Mouse (Mus musculus) naive thymus-derived CD4-positive, alpha-beta T cell, adult 2 months (primary cell): ENCODE measurements around the gene Rps17.
A peak's percentile ranks its signal among the peaks of the same experiment; 100 is the strongest.

Experiments used
- DNase-seq: peaks from one replicate; pipeline ENCODE4 v3.0.0-alpha.2; 2011; ENCODE audit warnings: low read depth

Gene Rps17

DNA sequence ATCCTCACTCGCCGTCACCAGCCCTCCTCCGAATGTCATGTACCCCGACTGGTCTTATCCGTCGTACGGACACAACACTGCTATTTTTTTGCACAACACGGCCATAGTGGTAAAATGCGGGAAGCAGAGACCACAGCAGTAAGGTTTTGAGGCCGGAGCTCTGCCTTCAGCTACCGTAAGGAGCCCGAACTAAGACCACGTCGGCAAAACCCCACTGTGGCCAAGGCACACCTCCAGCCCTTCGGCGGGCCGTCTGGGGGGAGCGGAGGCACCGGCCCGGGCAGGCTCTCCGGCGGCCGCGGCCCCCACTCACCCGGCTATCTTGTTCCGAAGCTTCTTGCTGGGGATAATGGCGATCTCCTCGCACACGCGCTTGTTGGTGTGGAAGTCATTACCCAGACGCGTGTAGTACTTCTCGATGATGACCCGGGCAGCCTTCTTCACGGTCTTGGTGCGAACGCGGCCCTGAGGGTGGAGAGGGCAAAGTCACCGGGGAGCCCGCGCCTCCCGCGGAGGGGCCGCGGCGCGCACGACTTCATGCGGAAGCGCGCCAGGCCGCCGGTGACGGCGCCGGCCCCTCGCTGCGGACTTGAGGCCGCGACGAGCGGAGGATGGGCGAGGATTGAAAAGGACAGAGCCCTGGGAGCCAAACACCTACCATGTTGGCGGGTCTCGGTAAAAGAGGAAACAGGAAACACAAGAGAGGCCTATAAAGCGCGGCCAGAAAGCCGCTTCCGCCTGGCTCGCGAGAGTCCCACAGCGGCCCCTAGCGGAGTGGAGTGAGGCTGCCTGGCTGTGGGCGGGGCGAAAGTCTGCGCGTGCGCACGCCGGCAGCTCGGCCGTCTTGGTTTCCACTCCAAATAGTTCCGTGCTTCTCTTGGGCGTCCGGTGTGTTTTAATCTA lies at the start of gene Rps17:
Rps17 (minus strand) TSS at position 711 of the 903 bp plus-strand sequence.
- DNase-seq = peak; percentile 99

DNA sequence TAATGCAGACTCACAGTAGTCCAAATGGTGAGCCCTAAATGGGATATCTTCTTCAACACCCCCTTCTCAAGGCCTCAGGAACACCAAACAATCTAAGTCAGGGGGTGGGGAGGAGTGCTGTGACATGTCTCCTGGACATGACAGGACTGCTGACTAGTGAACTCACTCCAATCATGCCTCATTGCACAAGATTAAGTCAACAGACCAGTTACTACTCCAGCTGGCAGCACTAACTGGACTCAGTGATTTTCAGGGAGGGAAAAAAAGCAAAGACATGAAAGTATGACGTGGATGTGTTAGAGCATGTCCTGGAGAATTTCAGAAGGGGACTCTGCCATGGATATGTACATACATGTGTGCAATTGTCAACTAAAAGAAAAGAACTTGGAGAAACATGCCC lies 34.3 kb upstream of the Rps17 start:
- DNase-seq = no peak

DNA sequence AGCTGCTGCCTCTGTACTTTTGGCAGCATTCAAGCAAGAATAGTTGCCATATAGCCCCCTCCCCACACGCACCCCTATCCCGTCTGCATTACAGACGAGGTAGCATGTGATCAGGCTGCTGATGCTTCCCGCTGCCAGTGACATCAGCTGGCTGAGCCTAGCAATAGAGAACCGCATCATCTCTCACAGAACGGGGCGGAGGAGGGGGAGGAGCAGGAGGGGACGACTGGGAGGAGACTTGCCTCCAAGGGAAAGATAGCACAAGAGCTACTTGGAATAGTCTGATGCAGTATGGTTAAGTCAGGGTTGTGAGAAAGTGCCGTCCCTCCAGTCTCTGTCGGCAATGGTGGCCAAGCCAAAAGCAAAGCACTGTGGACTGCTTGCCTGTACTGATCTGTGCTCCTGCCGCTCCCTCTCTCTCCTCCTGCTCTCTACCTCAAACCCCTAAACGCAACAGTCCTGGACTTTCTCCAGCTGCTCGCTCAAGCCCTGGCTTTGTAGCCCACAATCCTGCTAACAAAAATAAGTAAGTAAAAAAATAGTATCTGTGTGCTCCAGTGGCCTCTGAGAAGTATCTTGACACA lies 27.4 kb upstream of the Rps17 start:
- no peak for DNase-seq

DNA sequence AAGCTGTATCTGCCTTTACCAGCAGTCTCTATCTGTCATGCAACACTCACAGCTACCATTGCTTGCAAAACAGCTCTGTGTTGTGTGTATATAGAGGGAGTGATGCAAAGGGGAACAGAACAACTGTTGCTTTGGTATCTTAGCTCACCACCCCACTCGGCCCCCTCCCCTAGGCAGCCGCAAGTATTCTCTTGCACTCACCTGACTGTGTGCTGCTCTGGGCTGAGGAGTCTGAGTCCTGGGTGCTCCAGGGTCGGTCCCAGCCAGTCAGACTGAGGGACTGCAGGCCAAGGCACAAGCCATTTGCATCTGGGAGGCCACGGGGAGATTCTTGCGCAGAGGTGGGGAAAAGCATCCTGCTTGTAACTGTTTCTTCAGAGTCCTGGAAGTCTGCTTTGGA lies 26.8 kb upstream of the Rps17 start:
- no peak for DNase-seq

DNA sequence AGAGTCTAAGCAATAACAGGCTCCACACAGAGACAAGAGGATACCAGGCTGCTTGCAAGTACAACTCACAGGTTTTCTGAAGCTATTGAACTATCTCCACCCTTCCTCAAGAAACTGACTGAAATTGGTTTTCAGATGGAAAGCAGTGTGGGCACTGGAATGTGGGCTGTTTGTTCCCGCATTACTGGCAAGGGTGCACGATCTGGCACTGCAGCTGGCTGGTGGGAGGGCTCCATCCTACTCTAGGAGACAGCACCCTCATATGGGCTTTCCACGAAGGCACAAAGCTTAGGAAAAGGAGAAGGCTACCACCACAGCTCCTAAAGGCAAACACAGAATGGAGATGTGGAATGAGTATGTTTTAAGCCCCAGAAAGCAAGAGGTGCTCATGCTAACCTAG lies 24.7 kb upstream of the Rps17 start:
- no peak for DNase-seq

DNA sequence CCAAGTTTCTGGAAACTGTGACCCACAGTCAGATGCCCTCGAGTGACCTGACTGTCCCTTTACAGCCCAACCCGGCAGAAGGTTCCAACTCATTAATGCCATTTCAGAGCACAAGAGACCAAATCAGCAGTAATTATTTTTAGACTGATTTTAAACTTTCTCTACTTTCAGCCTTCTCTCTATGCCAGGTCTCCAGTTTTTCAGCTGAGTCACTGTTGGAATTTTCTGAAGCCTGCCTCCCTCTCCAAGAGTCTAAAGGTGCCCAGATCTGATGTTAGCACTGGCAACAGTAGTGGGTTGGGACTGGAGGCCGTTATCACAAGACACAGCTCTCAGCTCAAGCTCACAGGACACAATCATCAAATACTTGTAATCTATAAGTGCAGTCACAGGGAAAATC lies 22.9 kb upstream of the Rps17 start:
- no peak for DNase-seq

DNA sequence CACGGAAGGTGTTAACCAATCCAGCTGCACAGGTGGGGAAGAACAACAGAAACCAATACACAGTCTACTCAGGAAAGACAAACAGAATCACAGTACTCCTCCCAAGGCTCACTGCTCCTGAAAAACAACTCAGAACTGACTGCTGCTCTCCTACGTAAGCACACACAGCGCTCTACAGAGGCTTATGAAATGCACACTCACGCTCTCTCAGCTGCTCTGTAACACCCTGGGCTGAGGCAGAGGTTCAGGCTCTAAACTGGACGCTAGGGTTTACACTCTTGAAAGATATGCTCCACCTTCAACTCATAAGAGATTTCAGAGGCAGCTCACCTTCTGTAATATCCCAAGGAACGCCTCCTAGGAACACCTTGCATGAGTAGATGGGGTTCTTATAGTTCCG lies 11.9 kb upstream of the Rps17 start:
- no peak for DNase-seq

DNA sequence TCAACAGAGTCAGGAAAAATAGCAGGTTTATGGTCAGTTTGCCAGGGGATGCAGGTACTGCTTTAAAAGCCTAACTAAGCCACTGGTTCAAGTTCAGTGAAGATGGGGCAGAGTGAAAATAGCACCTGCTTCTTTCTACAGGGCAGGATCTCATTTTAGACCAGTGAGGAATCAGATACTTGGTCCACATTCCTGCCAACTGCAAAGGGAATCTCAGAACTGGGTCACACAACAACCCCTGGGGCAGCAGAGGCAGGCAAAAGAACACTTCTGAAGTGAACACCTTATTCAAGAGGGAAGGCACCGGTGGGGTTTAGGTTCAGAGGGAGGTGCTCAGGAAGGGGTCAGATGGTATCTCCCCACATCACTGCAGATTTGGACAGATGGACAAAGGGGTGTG lies 11.3 kb upstream of the Rps17 start:
- DNase-seq = no peak

DNA sequence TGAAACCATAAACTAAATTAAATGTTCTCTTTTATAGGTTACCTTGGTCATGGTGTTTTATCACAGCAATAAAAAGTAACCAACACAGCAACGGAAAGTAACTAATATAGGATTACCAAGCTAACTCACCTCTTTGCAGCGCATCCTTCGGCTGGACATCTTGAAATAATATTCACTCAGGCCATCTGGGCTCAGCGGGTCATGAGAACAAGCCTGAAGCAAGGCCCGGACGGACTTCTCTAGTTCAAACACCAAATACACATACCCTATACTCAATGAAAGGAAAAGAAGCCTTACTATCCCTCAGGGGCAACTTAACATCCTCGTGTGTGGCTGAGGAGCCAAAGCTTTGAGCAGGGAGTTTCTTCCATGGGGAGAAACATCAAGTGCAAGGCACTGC lies 10.7 kb upstream of the Rps17 start:
- DNase-seq = no peak

DNA sequence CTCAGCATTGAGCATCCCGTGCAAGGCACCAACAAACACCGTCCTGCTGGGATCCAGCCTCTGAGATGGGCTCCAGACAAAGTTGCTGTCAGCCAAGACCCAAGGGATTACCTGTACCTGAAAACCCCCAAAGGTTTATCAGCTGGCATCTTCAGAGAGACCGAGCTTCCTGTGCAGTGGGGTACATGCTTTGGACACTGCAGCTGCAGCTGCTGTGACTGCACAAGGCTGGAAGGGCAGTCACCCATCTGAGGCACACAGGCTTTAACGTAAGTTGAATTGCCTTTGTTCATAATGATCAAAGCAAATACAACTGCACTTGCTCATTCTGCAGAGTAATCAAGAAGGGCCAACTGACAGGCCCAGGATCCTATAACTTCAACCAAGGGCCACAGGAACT lies 6.8 kb upstream of the Rps17 start:
- DNase-seq = no peak

DNA sequence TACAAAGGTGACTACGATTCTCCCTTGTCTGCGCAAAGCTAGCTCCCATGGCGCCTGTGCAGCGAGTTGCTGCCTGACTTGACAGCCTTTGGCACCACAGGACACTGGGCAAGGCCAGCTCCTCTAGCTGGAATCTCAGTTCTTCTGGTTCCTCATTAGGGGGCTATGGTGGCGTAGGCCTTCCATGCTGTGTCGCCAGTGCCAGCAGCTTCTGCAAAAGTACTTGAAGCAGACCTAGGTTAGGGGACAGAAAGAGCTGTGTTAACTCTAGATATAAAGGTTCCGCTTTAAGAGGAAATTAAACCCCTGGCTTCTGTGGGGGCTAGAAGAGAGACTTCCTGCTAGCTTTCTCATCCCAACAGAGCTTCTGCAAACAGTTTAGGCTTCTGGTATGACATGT lies 3.2 kb upstream of the Rps17 start:
- DNase-seq = no peak

DNA sequence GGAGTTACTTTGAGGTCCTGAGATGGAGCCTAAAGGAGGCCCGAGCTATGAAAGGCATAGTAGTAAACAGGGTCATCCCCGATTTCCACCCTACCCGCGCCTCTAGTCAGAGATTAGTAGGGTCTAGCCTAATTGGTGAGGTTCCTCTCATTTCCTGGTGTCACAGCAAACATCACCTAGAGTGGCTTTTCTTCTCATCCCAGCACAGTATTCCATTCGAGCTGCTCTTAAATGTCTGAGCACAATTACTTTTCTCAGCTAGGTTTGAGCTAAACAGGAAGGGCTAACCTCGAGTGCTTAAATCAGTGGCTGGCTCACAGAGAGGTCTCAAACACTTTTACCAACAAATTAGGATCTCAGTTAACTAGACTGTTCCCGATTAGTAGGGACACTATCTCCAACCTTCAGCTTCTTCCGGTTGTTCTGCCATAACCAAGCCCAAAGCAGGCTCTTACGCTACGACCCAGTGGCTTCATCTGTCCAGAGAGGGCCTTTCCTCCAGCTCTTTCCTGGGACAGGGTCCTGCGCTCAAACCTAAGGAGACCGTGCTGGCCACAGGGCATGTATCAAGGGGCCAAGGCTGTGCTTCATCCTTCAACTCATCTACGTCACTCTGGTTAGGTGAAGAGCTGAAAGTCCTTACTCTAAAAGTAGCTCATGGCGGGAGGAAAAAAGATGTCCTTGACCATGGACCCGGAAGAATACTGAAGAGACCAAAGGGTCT lies 555 bp upstream of the Rps17 start:
- no peak for DNase-seq

DNA sequence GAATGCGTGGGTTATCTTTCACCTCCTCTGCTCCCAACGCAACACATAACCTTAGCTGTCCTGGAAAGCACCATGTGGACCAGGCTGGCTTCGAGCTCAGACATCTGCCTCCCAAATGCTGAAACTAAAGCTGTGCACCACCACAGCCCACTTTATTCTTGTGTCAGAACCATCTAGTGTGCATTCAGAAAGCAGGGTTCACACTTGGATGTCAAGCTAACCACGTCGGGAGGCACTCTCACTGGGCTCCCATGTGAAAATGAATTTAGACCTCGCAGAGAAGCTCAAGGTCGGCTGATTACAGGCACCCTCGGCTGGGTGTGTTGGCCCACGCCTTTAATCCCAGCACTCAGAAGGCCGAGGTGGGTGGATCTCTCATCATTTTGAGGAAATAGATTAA lies 1.2 kb downstream of the Rps17 start:
- DNase-seq = peak; percentile 30

DNA sequence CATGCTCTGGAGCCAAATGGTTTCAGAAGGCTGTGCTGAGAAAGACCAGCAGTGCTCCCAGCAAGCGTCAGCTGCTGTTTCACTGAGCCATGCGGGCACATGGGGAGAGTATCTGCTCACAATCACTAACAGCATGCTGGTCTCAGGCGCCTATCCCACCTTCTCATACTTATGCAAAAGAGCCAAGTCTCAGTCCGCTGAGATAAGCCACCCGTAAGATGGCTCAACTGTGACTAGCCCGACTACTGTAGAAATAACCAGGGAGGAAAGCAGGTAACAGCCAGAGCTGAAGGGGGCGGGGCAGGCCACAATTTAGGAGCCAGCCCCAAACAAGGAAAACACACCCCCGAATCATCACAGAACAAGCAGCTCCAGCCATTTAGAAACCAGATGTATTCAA lies 1.7 kb downstream of the Rps17 start:
- peak; percentile 24 for DNase-seq

DNA sequence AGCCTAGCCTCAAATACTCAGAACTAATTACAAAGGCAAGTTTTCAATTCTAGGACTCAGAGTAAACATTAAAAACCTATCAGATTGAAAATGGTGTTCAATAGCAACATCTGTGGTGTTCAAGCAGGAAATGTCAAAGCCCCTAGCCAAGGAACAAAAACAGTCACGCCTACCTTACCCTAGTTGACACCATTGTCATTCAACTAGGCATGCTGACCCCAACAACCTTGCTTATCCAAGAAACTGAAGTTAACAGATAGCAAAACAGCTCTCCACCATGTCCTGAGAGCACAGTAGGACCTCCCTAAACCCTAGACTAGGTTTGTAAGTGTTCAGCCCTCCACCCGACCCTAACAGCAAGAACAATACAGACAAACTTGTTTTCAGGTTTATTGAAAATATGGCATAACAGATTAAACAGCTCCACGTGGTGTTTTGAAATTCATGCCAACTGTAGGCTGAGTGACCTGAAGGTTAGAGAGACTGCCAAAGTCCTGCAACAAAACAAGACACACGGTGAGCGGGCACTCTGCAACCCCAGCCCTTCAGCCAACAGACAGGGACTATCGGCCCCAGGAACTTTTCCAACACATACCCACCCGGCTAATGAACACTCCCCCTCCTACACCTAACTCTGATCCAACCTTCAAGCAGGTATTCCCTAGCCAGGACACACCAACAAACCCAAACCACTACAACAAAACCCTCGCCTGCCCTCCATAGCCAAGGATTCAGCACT lies 2.5 kb downstream of the Rps17 start:
- DNase-seq = peak; percentile 19

DNA sequence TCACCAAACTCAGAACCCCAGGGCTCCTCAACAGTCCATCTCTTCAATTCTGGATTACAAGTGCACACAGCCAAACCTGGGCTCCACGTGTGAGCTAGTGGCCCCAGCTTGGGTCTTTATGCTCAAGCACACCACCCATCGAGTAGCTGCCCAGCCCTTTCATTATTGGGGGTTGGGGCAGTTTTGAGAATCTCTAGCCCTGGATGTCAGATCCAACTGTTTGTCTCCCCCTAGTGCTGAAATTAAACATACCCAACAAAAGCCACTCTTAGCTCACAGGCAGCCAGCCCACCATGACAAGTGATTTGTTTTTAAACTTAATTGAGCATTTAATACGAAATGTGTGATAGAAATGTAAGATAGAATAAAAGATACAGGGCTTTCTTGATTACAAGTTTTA lies 3.5 kb downstream of the Rps17 start:
- DNase-seq = peak; percentile 67

DNA sequence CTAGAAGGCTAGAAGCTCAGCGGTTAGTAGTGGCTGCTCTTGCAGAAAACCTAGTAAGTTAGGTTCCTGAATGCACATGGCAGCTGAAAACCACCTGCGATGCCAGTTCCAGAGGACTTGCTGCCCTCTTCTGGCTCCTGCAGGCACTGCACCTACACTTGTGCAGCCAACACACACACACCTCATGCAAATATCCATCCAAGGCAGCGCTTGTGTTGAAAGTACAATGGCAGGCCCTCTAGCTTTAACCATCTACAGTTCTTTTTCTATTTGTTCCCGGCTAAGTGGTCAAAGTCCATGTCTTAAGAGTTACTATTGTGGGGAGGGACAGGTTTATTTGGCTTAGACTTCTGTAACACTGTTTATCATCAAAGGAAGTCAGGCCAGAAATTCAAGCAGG lies 5.3 kb downstream of the Rps17 start:
- DNase-seq = peak; percentile 78

DNA sequence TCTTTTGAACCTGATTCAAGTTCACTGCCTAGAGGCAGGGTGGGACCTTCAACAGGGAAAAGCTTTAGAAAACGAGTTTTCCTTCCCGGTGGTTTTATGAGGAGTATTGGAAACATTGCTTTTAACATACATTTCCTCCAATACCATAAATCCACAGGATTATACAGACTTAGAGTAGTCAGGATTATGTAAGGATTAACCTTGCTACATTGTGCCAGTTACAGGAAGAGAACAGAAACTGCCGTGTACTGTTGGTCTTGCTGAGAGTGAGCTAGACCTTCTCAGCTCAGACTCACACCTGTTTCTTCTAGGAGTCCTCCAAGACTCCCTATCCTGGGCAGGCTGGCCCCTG lies 6.6 kb downstream of the Rps17 start:
- DNase-seq = no peak

DNA sequence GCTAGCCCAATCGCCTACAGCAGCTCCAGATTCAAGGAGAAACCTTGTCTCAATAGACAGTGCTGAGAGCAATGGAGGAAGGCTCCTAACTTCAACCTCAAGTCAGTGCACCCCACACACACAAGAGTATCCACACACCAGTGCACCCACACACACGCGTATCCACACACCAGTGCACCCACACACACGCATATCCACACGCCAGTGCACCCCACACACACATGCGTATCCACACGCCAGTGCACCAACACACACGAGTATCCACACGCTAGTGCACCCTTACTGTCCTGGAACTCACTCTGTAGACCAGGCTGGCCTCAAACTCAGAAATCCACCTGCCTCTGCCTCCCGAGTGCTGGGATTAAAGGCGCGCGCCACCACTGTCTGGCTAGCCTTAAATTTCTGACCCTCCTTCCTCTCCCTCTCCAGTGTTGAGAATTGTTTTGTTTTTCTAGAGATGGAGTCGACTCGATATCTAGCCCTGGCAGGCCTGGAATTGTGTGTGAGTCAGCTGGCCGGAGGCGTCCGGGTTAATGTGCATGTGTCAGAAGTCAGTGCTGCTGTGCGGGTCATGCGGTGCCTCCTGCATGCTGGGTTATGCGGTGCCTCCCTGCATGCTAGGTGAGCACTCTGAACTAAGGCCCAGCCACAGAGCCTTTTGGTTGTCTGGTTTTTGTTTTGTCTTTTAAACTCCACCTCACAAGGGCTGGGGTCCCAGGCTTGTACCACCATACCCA lies 7.1 kb downstream of the Rps17 start:
- DNase-seq = no peak

DNA sequence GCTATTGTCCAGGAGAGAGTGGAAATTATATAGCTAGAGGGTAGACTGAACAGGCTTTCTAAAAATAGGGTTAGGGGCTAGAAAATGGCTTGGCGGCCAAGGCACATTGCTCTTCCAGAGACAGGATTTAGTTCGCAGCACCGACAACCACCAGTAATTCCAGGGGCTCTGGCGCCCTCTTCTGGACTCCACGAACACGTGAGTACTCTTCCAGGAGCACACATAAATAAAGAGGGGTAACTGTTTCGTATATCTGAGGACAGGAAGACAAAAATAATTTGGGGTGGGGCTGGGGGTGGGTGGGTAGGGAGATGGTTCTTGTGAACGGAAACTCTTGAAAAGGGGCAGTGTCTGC lies 8.6 kb downstream of the Rps17 start:
- peak; percentile 62 for DNase-seq

DNA sequence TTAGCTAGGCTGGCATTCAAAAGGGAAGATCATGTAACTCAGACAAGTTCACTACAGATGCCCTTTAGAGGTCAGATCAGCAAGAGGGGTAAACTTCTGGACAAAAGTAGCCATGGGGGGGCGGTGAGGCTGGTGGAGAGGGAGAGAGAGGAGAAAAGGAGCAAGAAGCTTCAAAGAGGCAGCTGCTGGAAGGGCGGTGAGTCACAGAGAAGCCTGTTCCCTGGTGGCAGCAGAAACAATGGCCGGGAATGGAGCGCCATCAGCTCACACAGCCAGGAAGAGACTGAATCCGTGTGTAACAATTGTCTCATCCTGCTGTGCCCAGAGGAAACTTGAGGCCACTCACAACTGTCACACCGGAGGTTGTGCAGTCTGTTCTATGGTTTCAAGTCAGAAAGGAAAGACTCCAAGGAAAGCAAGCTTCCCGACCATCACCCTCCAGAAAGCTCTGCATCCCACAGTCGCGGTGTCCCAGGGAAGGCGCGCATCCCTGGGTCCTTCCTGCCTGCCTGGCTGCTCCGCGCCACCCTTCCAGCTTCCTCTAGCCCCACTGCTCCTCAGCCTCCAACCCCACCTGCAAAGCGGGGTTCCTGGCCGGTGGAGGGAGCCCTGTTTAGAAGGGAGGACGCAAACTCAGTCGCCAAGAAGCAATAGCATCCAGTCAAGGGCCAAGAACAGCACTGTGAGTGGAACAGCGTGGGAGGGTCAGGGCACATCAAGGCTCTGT lies 9.2 kb downstream of the Rps17 start:
- no peak for DNase-seq
